Mouse (Mus musculus): ENCODE measurements around the gene Slc16a12.
"Not testable (repeated sequence)": the region's sequence is repeated elsewhere in the genome, so short reads cannot be mapped to it uniquely, and the experiment has no call there.

Gene Slc16a12

GRCm38 (mm10) chr19:34746688-34747504 is at the start of gene Slc16a12:
Slc16a12 (minus strand) TSS chr19:34747289.
- DNase-seq = no peak

- no peak for DNase-seq
Measured at GRCm38 (mm10) chr19:34796396-34796795, 49.3 kb upstream of the Slc16a12 start.

- DNase-seq = no peak
Measured at GRCm38 (mm10) chr19:34782491-34782890, 35.4 kb upstream of the Slc16a12 start.

- no peak for DNase-seq
Measured at GRCm38 (mm10) chr19:34778993-34779392, 31.9 kb upstream of the Slc16a12 start.

- no peak for DNase-seq
Measured at GRCm38 (mm10) chr19:34778098-34778497, 31.0 kb upstream of the Slc16a12 start.

- DNase-seq = peak; percentile 46
Measured at GRCm38 (mm10) chr19:34772775-34773174, 25.7 kb upstream of the Slc16a12 start.

- DNase-seq = no peak
Measured at GRCm38 (mm10) chr19:34770764-34771163, 23.7 kb upstream of the Slc16a12 start.

GRCm38 (mm10) chr19:34758754-34759153 is 11.7 kb upstream of the Slc16a12 start:
- DNase-seq = no peak

- no peak for DNase-seq
Measured at GRCm38 (mm10) chr19:34756561-34757240, 9.6 kb upstream of the Slc16a12 start.

GRCm38 (mm10) chr19:34755680-34756079 is 8.6 kb upstream of the Slc16a12 start:
- no peak for DNase-seq

GRCm38 (mm10) chr19:34753243-34753642 is 6.2 kb upstream of the Slc16a12 start:
- DNase-seq = no peak

GRCm38 (mm10) chr19:34752391-34753092 is 5.5 kb upstream of the Slc16a12 start:
- DNase-seq = no peak

GRCm38 (mm10) chr19:34751150-34751549 is 4.1 kb upstream of the Slc16a12 start:
- peak; percentile 6 for DNase-seq

GRCm38 (mm10) chr19:34748992-34749391 is 1.9 kb upstream of the Slc16a12 start:
- no peak for DNase-seq

- DNase-seq = not testable (repeated sequence)
Measured at GRCm38 (mm10) chr19:34747969-34748368, 880 bp upstream of the Slc16a12 start.

- DNase-seq = no peak
Measured at GRCm38 (mm10) chr19:34746201-34746600, 888 bp downstream of the Slc16a12 start.

- no peak for DNase-seq
Measured at GRCm38 (mm10) chr19:34745012-34745411, 2.1 kb downstream of the Slc16a12 start.

GRCm38 (mm10) chr19:34737916-34738315 is 9.2 kb downstream of the Slc16a12 start:
- no peak for DNase-seq

- DNase-seq = no peak
Measured at GRCm38 (mm10) chr19:34735900-34736299, 11.2 kb downstream of the Slc16a12 start.

- no peak for DNase-seq
Measured at GRCm38 (mm10) chr19:34733020-34733419, 14.1 kb downstream of the Slc16a12 start.

GRCm38 (mm10) chr19:34731356-34731755 is 15.7 kb downstream of the Slc16a12 start:
- no peak for DNase-seq

GRCm38 (mm10) chr19:34730584-34730983 is 16.5 kb downstream of the Slc16a12 start:
- DNase-seq = no peak

- DNase-seq = no peak
Measured at GRCm38 (mm10) chr19:34729505-34729904, 17.6 kb downstream of the Slc16a12 start.
